Mouse (Mus musculus) heart, postnatal 0 days (tissue): ENCODE results near the gene Ezh1.

ENCODE experiments used
- CTCF ChIP-seq: IDR thresholded peaks from 2 replicates; pipeline ENCODE4 v1.5.1; 2016; ENCODE audit warnings: antibody characterized with exemption, control low read depth, low read depth
- EP300 ChIP-seq: IDR thresholded peaks from 2 replicates; pipeline ENCODE4 v1.6.1; 2016; ENCODE audit warnings: antibody characterized with exemption, low read depth

DNA sequence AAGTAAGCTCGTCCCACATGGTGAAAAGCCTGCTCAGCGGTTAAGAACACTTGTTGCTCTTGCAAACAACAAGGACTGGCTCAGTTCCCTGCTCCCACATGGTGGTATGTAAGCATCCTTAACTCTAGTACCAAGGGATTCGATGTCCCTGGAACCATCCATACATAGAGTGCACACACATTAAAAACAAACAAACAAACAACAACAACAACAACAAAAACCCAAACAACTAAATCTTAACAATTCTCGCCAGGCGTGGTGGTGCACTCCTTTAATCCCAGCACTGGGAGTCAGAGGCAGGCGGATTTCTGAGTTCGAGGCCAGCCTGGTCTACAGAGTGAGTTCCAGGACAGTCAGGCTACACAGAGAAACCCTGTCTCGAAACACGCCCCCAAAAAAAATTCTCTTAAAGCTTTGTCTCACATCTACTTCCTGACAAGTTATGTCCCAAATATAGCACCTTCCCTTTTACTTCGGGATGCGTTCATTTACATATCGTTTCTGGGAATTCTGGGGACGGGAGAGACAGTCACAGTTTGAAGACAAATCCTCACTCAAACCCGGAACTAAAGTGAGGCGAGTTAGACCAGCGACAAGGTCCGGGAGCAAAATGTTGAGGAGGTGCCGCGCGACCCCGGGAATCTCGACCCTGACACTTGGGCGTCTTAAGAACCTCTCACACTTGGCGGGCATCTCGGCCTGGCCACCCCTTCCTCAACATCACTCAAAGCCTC lies 765 bp downstream of the Ezh1 start:
- no peak for TF ChIP-seq CTCF
- no peak for TF ChIP-seq EP300
